Mouse (Mus musculus) liver, embryonic 14.5 days (tissue): ENCODE measurements around the gene Reln. TPM values are rescaled to one million over a fixed set of nuclear protein-coding genes. Genes with fewer than 3 reads are reported as not detected.

Experiments used
- ATAC-seq: fragments of 200-750 bp; cut with Nextera tagmentation; 2 replicates; pipeline ENCODE4 v1.8.0; 2017; ENCODE audit warnings: moderate number of reproducible peaks, mild to moderate bottlenecking, moderate library complexity; ENCODE audit not compliant: insufficient read depth
- DNase-seq, 3 experiments: peaks; one replicate each; pipeline ENCODE4 v3.0.0-alpha.2; 2012 to 2013; ENCODE audit warnings: low read depth in 3 of 3, low spot score in 3 of 3
- H3K27ac ChIP-seq: fragments of 300-500 bp; sonication (generic); 2 replicates; pipeline ENCODE4 v1.5.1; 2014; ENCODE audit warnings: moderate library complexity, mild to moderate bottlenecking, control low read depth, inconsistent platforms
- H3K27me3 ChIP-seq: fragments of 300-500 bp; sonication (generic); 2 replicates; pipeline ENCODE4 v1.6.1; 2014; ENCODE audit warnings: mild to moderate bottlenecking, low read length, moderate library complexity; ENCODE audit not compliant: control insufficient read depth, insufficient read depth
- H3K36me3 ChIP-seq: fragments of 300-500 bp; sonication (generic); replicated peaks from 2 replicates; pipeline ENCODE4 v1.6.1; 2014; ENCODE audit warnings: low read depth; ENCODE audit not compliant: control insufficient read depth, insufficient read depth
- H3K4me1 ChIP-seq, 2 experiments: fragments of 200-500 bp in 1 of 2; fragments of 300-500 bp in 1 of 2; sonication (generic) in 1 of 2; replicated peaks; 2 replicates each; pipeline ENCODE4 v1.6.1; 2012 to 2014; ENCODE audit warnings: antibody characterized with exemption in 1 of 2, inconsistent platforms in 1 of 2, low read length in 1 of 2; ENCODE audit not compliant: control insufficient read depth in 2 of 2, insufficient read depth in 2 of 2
- H3K4me2 ChIP-seq: fragments of 300-500 bp; sonication (generic); 2 replicates; pipeline ENCODE4 v1.6.1; 2014; ENCODE audit warnings: low read depth, mild to moderate bottlenecking, control low read depth, moderate library complexity
- H3K4me3 ChIP-seq, 2 experiments: fragments of 200-500 bp in 1 of 2; fragments of 300-500 bp in 1 of 2; sonication (generic) in 1 of 2; 2 replicates each; pipeline ENCODE4 v1.5.1; 2012 to 2014; ENCODE audit warnings: low read depth in 2 of 2, low read length in 2 of 2, mild to moderate bottlenecking in 2 of 2, control low read depth in 1 of 2, inconsistent platforms in 1 of 2, moderate library complexity in 1 of 2; ENCODE audit not compliant: insufficient read depth in 1 of 2
- H3K9ac ChIP-seq: fragments of 300-500 bp; sonication (generic); replicated peaks from 2 replicates; pipeline ENCODE4 v1.6.1; 2014; ENCODE audit warnings: mild to moderate bottlenecking, control low read depth, moderate library complexity
- H3K9me3 ChIP-seq: fragments of 300-500 bp; sonication (generic); 2 replicates; pipeline ENCODE4 v1.6.1; 2016; ENCODE audit warnings: low read length, mixed read lengths; ENCODE audit not compliant: control insufficient read depth
- CTCF ChIP-seq: IDR thresholded peaks from 2 replicates; pipeline ENCODE4 v1.5.1; 2016; ENCODE audit warnings: antibody characterized with exemption, low read depth, control low read depth
- EP300 ChIP-seq: IDR thresholded peaks from 2 replicates; pipeline ENCODE4 v1.6.1; 2016; ENCODE audit warnings: antibody characterized with exemption, low read depth
- WGBS: fragments of 180-500 bp; shearing (Covaris S2); extraction: QIAGEN DNeasy Blood & Tissue Kit; methylation state at CpG from one replicate; pipeline ENCODE4 v1.1.7; 2014; ENCODE audit not compliant: insufficient replicate concordance; 5-methylcytosine and 5-hydroxymethylcytosine counted together
- polyA plus RNA-seq, 2 experiments: library from polyadenylated mRNA; depleted of rRNA in 1 of 2; stranded (reverse) in 1 of 2; unstranded in 1 of 2; fragments of >200 nt; fragmentation: Nextera tagmentation in 1 of 2; extraction: Ambion mirVana in 1 of 2; gene quantifications; 2 replicates each; pipeline versions ENCODE4 v1.2.1 to v1.2.3; 2012 to 2014

Reln gene
- polyA plus RNA-seq, 2 experiments: 25.7 to 38.7 TPM

- WGBS: 67% methylated on average over 9 of the region's 9 CpGs
- Histone ChIP-seq H3K9ac (no peak overlapping the region), H3K27ac (no peak overlapping the region), H3K4me1 (no peaks in the 10 kb centered on the region), H3K9me3 (no peaks in the 10 kb centered on the region), H3K27me3 (no peaks in the 10 kb centered on the region), H3K4me2 (no peak overlapping the region), H3K36me3 (no peaks in the 10 kb centered on the region), H3K4me3 (no peak overlapping the region)
- no peak for TF ChIP-seq EP300
- no peak for TF ChIP-seq CTCF
- ATAC-seq (no peak), DNase-seq (no peak)
Measured at GRCm38 (mm10) chr5:22093157-22093865, 251.2 kb downstream of the Reln start.

- WGBS: 72% methylated on average over 6 of the region's 6 CpGs
Measured at GRCm38 (mm10) chr5:22080468-22080986, 264.0 kb downstream of the Reln start.

DNA sequence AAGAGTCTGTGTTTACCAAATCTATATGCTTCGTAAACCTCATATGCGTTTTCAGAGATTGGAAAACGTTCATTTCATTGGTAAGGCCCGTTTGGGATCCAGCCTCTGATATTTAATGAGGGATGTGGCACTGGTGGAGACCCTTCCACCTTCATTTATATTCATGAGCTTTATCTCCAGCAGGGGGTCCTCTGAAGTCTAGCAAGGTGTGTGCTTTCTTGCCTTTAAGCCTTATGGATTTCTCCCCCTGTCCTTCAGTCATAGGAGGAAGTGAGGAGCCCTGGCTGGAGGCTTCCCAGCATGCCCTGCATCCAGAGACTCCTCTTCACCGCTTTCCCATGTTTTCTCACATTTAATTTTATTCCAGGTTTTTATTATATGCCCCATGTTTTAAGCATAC, 269.5 kb downstream of the Reln start:
- H3K4me3 ChIP-seq: no peak overlapping the region

More at GRCm38 (mm10) chr5:22080468-22080986, 264.0 kb downstream of the Reln start:
- Histone ChIP-seq H3K36me3 (no peaks in the 10 kb centered on the region), H3K9me3 (no peaks in the 10 kb centered on the region), H3K4me1 (no peaks in the 10 kb centered on the region), H3K4me2 (no peak overlapping the region), H3K27me3 (no peaks in the 10 kb centered on the region), H3K4me3 (no peak overlapping the region), H3K9ac (no peak overlapping the region), H3K27ac (no peak overlapping the region)
- DNase-seq: no peak
- ATAC-seq: no peak
- no peak for TF ChIP-seq EP300
- no peak for TF ChIP-seq CTCF

DNA sequence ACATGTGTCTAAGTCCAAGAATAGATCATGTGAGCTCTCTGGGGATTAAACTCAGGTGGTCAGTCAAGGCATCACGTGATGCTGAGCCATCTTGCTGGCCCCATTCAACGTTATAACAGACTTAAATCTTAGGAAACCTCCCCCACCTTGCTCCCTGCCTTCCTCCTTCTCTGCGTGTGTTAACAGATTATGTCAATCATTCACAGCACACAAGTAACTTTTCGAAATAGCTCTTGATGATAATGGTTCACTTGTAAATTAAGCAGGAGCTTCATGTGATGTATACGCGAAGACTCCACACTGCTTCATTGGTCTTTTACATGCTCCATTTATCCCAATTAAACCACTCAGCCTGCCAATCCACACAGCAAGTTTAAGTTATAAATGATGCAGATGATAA, 271.9 kb downstream of the Reln start:
- Histone ChIP-seq H3K9ac (no peak overlapping the region), H3K4me3 (no peak overlapping the region), H3K4me2 (no peak overlapping the region), H3K27ac (no peak overlapping the region), H3K27me3 (no peaks in the 10 kb centered on the region), H3K4me1 (no peaks in the 10 kb centered on the region), H3K36me3 (no peaks in the 10 kb centered on the region), H3K9me3 (no peaks in the 10 kb centered on the region)
- TF ChIP-seq EP300 (no peak), CTCF (no peak)
- WGBS: 59% methylated on average over 6 of the region's 6 CpGs
- no peak for ATAC-seq
- DNase-seq: no peak

More for the DNA sequence above, 269.5 kb downstream of the Reln start:
- 44% methylated on average over 5 of the region's 5 CpGs for WGBS
- DNase-seq (no peak), ATAC-seq (no peak)
- no peak for TF ChIP-seq CTCF
- TF ChIP-seq EP300: no peak
- Histone ChIP-seq H3K4me1 (no peaks in the 10 kb centered on the region), H3K9ac (no peak overlapping the region), H3K36me3 (no peaks in the 10 kb centered on the region), H3K9me3 (no peaks in the 10 kb centered on the region), H3K27ac (no peak overlapping the region), H3K4me2 (no peak overlapping the region), H3K27me3 (no peaks in the 10 kb centered on the region)

GRCm38 (mm10) chr5:22059251-22059650, 285.3 kb downstream of the Reln start:
- H3K4me1 ChIP-seq: no peaks in the 10 kb centered on the region
- DNase-seq (no peak), ATAC-seq (no peak)
- H3K36me3 ChIP-seq: no peaks in the 10 kb centered on the region
- H3K27me3 ChIP-seq: no peaks in the 10 kb centered on the region
- no peak overlapping the region for H3K4me3 ChIP-seq
- no peak for TF ChIP-seq CTCF
- TF ChIP-seq EP300: no peak
- H3K9me3 ChIP-seq: no peaks in the 10 kb centered on the region
- H3K9ac ChIP-seq: no peak overlapping the region
- 56% methylated on average over 6 of the region's 6 CpGs for WGBS
- no peak overlapping the region for H3K4me2 ChIP-seq
- H3K27ac ChIP-seq: no peak overlapping the region
